Mouse (Mus musculus) cerebellum, adult (tissue): Measurements from ENCODE around the gene Tmcc1.
"Not testable (repeated sequence)": the region's sequence is repeated elsewhere in the genome, so short reads cannot be mapped to it uniquely, and the experiment has no call there.

Source experiments
- ATAC-seq: cut with Nextera tagmentation; 2 replicates; pipeline ENCODE4 v1.9.2; 2017; ENCODE audit warnings: mild to moderate bottlenecking, moderate library complexity, mixed read lengths; ENCODE audit not compliant: insufficient number of reproducible peaks, low FRiP score, low TSS enrichment

Gene Tmcc1

GRCm38 (mm10) chr6:116193394-116194393 lies at the start of gene Tmcc1:
Gene Tmcc1 (minus strand): TSS chr6:116193486.
- ATAC-seq = peak; percentile 83

GRCm38 (mm10) chr6:116240371-116240770 lies 47.1 kb upstream of the Tmcc1 start:
- ATAC-seq = no peak

DNA sequence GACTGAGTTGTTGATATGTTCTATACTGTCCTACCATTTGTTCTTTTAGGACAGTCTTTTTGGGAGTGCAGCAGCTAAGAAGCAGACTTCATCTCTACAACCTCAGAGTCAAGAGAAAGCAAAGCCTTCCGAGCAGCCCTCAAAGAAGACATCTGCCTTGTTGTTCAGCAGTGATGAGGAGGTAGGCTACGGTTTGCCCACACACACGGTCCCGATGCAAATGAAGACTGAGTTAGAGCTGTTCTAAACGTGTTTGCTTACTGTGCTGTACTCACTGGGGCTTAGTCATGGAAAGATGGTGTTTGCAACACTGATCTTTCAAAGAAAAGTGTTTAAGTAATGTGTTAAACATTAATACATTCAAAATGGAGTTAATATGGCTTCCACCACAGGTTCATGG lies 44.8 kb upstream of the Tmcc1 start:
- ATAC-seq = no peak

DNA sequence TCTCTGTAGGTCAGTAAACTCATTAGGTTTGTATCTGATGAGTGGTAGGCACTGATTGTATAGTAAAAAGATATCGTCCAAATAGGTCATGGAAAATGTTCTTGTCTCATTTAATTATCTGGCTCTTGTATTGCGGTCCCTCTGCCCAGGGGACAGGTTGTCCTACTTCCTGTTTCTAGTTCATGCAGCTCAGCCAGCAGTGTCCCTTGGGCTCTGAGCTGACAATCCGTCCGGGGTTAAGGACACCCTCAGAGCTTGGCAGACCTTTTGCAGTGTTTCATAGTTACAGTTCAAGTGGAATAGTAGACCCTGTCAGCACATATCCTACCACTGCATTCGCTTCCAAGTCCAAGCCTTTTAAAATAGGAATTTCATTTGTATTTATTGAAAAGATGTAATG lies 42.0 kb upstream of the Tmcc1 start:
- peak; percentile 68; the same call in 1 of the 2 replicates for ATAC-seq

GRCm38 (mm10) chr6:116234821-116235220 lies 41.5 kb upstream of the Tmcc1 start:
- ATAC-seq = not testable (repeated sequence)

DNA sequence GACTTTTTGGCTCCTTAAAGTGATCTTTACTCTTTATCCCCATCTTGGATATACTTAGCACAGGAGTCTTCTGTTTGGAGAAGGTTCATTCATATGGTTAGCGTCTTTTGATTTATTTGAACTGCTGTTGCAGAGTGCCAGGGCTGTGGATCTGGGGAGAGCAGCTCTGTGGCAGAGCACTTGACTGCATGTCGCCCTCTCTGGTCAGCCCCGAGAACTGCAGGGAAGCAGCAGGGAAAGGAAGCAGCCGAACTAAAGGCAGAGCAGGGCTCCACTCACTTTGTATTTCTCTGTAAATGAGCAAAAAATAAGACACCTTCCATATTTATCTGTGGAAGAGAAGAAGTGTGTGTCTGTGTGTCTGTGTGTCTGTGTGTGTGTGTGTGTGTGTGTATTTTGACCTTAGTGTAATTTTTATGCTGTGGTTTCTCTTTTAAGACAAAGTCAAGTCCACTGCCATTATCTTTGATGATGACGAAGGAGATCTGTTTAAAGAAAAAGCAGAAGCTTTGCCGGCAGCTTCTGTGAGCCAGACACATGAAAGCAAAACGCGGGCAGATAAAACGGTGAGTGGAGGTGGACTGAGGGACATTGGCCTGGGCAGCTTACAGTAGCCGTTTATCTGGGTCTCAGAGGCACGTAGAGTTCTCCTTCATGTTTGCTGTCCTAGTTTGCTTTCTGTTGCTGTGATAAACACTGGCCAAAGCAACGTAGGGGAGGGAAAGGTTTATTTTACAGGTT lies 35.7 kb upstream of the Tmcc1 start:
- ATAC-seq = peak; percentile 64

- ATAC-seq = no peak
These were observed 34.5 kb upstream of the Tmcc1 start for GRCm38 (mm10) chr6:116227767-116228166.

GRCm38 (mm10) chr6:116207729-116208534 lies 14.6 kb upstream of the Tmcc1 start, which contains the start of gene Washc2:
Gene Washc2 (plus strand): TSS chr6:116208038.
- ATAC-seq = peak; percentile 93

GRCm38 (mm10) chr6:116199682-116200081 lies 6.4 kb upstream of the Tmcc1 start:
- no peak for ATAC-seq

DNA sequence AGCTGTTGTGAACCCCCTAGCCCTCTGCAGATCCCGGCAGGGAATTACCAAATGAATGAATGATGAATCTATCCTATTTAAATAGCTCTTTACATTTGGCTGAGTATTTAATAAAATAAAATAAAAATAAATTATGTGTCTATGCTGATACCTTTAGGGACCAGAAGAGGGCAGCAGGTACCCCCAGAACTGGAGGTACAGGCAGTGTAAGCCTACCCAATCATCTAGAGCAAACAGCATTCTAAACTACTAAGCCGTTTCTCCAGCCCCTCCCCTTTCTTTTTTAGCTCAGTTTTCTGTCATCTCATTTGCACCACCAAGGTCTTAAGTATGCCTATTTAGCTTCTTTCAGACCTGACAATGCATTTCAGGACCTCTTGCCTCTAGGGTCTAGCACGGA lies 4.9 kb upstream of the Tmcc1 start:
- ATAC-seq = no peak

GRCm38 (mm10) chr6:116195811-116196210 lies 2.5 kb upstream of the Tmcc1 start:
- no peak for ATAC-seq

GRCm38 (mm10) chr6:116192809-116193311 lies 426 bp downstream of the Tmcc1 start:
- ATAC-seq = peak; percentile 59

GRCm38 (mm10) chr6:116189417-116189816 lies 3.9 kb downstream of the Tmcc1 start:
- no peak for ATAC-seq

DNA sequence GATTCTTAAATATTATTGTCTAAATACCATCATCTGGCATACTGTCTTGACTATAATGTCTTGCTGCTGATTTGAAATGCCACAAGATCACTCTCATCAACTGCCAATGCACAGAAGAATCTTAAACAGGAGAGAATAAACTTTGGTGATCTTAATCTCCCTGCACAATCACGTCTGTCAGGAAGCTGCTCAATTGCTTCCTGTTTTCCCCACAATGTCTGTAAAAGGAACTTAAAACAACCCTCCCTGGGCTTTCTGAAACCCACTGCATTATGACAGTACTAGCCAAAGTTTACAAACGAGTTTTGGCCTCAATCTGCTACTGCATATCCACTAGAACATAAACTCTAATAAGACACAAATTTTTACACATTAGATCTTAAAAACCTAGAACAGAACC lies 6.8 kb downstream of the Tmcc1 start:
- ATAC-seq = no peak

- ATAC-seq = no peak
These were observed 9.8 kb downstream of the Tmcc1 start for GRCm38 (mm10) chr6:116183509-116183908.

- no peak for ATAC-seq
These were observed 12.6 kb downstream of the Tmcc1 start for GRCm38 (mm10) chr6:116180731-116181130.

DNA sequence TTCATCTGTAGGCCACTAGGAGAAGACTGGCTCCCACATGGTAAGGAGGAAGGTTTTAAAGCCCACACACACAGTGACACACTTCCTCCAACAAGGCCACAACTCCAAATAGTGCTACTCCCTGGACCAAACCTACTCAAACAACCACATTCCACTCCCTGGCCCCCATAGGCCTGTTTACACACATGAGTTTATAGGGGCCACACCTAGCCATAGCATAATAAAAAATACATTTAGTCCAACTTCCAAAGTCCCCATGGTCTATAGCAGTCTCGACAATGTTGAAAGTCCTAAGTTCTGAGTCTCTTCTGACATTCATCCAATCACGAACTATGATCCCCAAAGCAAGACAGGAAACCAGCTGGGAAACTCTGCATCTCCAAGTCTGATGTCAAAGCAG lies 14.9 kb downstream of the Tmcc1 start:
- no peak for ATAC-seq

DNA sequence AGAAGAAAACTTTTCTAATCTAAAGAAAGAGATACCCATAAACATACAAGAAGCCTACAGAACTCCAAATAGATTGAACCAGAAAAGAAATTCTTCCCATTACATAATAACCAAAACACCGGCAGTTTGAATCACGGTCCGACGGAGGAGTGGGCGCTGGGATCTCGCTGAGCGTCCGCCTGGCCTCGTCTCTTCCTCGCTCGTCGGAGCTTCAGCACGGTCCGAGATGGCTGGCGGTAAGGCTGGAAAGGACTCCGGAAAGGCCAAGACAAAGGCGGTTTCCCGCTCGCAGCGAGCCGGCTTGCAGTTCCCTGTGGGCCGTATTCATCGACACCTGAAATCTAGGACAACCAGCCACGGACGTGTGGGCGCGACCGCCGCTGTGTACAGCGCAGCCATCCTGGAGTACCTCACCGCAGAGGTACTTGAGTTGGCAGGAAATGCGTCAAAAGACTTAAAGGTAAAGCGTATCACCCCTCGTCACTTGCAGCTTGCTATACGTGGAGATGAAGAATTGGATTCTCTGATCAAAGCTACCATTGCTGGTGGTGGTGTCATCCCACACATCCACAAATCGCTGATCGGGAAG lies 19.7 kb downstream of the Tmcc1 start:
- ATAC-seq = peak; percentile 61; the same call in 1 of the 2 replicates

DNA sequence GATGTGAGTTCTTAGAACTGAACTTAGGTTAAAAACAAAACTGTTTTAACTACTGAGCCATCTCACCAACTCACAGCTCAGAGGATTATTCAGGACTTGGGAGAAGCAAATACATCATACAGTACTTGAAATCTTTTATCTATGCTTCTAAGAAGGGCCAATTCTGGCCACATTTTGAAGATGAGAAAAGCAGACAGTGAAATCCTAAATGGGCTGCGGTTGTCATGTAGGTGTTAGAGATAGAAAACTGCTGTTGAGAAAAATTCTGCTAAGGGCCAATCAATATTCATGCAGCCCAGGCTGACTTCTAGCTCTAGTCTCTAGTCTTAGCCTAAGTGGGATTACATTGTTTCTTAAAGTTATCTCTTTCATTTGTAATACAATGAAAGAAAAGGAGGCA lies 26.9 kb downstream of the Tmcc1 start:
- ATAC-seq = no peak
